Mouse (Mus musculus) MEL (cell line): ENCODE results near the gene Ybey.

Experiments used
- CTCF ChIP-seq, 3 experiments: IDR thresholded peaks in 2 of 3; conservative IDR thresholded peaks in 1 of 3; 2 replicates each; pipeline ENCODE4 v1.5.1; 2011 to 2012; ENCODE audit warnings: low read length in 3 of 3, low read depth in 2 of 3, mild to moderate bottlenecking in 2 of 3, improper control_type of control experiment in 1 of 3, inconsistent platforms in 1 of 3, mixed read lengths in 1 of 3, moderate library complexity in 1 of 3; ENCODE audit not compliant: control insufficient read depth in 1 of 3, insufficient read depth in 1 of 3, poor library complexity in 1 of 3, severe bottlenecking in 1 of 3
- GATA1 ChIP-seq: IDR thresholded peaks from 2 replicates; pipeline ENCODE4 v1.6.1; 2011; ENCODE audit warnings: low read depth, low read length, improper control_type of control experiment
- MXI1 ChIP-seq: IDR thresholded peaks from 2 replicates; pipeline ENCODE4 v1.6.1; 2011; ENCODE audit warnings: mild to moderate bottlenecking, low read depth, low read length, improper control_type of control experiment
- POLR2A ChIP-seq, 2 experiments: IDR thresholded peaks; 2 replicates each; pipeline ENCODE4 v1.6.1; 2011 to 2012; ENCODE audit warnings: low read length in 2 of 2, mild to moderate bottlenecking in 2 of 2, control low read depth in 1 of 2, improper control_type of control experiment in 1 of 2, low read depth in 1 of 2, moderate library complexity in 1 of 2; ENCODE audit not compliant: control insufficient read depth in 1 of 2, insufficient read depth in 1 of 2, poor library complexity in 1 of 2
- POLR2AphosphoS2 ChIP-seq: IDR thresholded peaks from 2 replicates; pipeline ENCODE4 v1.6.1; 2011; ENCODE audit warnings: low read length, improper control_type of control experiment
- RAD21 ChIP-seq: IDR thresholded peaks from 2 replicates; pipeline ENCODE4 v1.6.1; 2011; ENCODE audit warnings: mild to moderate bottlenecking, low read depth, low read length, improper control_type of control experiment
- TBP ChIP-seq: IDR thresholded peaks from 2 replicates; pipeline ENCODE4 v1.8.0; 2011; ENCODE audit warnings: low read depth, low read length, improper control_type of control experiment
- USF2 ChIP-seq, 2 experiments: IDR thresholded peaks; 2 replicates each; pipeline ENCODE4 v1.6.1; 2011 to 2012; ENCODE audit warnings: improper control_type of control experiment in 2 of 2, low read length in 2 of 2, borderline replicate concordance in 1 of 2, inconsistent platforms in 1 of 2, low read depth in 1 of 2, mild to moderate bottlenecking in 1 of 2; ENCODE audit not compliant: insufficient read depth in 1 of 2
- ZKSCAN1 ChIP-seq: IDR thresholded peaks from 2 replicates; pipeline ENCODE4 v1.6.1; 2012; ENCODE audit warnings: low read depth, mild to moderate bottlenecking, inconsistent platforms, low read length, improper control_type of control experiment, moderate library complexity

- TF ChIP-seq USF2 (IDR thresholded peaks at IDR 0.05; ENCODE audit: borderline replicate concordance in 1 of 2, insufficient read depth in 1 of 2, low read depth in 1 of 2, low read length in 2 of 2) (no peak), CTCF (IDR thresholded peaks at IDR 0.05 in 2 of 3, conservative IDR thresholded peaks at IDR 0.05 in 1 of 3; ENCODE audit: control insufficient read depth in 1 of 3, insufficient read depth in 1 of 3, low read depth in 2 of 3, low read length in 3 of 3, poor library complexity in 1 of 3, severe bottlenecking in 1 of 3) (no peak), ZKSCAN1 (no peak), POLR2AphosphoS2 (no peak), TBP (no peak), POLR2A (IDR thresholded peaks at IDR 0.05; ENCODE audit: control insufficient read depth in 1 of 2, insufficient read depth in 1 of 2, low read depth in 1 of 2, low read length in 2 of 2, poor library complexity in 1 of 2) (no peak), RAD21 (no peak), GATA1 (no peak), MXI1 (no peak)
These were observed 20.3 kb upstream of the Ybey start for GRCm38 (mm10) chr10:76489205-76489604.
